In the genomic region with DNA sequence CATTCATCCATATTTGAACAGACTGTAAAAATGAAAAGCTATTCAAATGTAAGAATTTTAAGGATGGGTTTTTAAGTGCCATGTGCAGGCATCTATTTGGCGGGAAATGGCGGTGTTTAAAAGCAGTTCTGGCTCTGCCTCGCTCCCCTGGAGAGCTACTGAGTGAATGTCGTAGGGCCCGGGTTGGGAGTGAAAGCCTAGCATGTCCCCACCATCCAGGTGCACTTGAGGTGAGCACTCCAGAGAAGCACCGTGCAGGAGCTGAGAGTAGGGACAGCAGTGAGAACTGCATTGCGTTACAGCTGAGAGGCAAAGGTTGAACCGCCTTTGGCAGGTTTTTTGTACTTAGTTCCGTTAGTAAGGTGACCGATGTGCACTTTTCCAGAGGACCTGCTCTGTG, we compare ENCODE assay signal across 18 mouse cellular contexts.
DNase-seq lines count a peak whose midpoint lies in the region; TF ChIP-seq lines count a peak whose summit lies in the region.
"Had no signal": no experiment of that assay in that cellular context is flagged by ENCODE, and none has a peak within 500 bp of the region (broad histone marks: within the 10 kb centered on the region; RNA-seq: fewer than 3 reads in every experiment).

No protein-coding gene starts in this region.

- TF ChIP-seq CTCF in liver, adult 2 months (IDR thresholded peaks at IDR 0.05; ENCODE audit: low read depth, low read length), result no peak

- H3K27me3 ChIP-seq in liver, adult 2 months (ENCODE audit: control insufficient read depth, insufficient read depth, low read length), result no peaks in the 10 kb centered on the region
- H3K27me3 ChIP-seq: CH12.LX; forebrain, embryonic 13.5 days; heart, embryonic 13.5 days; hindbrain, embryonic 12.5 days; Patski had no signal

- TF ChIP-seq POLR2A in liver, adult 2 months (IDR thresholded peaks at IDR 0.05; ENCODE audit: extremely low read depth, insufficient read depth, low read length), result no peak

- H3K4me3 ChIP-seq in liver, adult 2 months (ENCODE audit: insufficient read depth, low read depth, low read length), result no peak overlapping the region
- H3K4me3 ChIP-seq: embryonic facial prominence, embryonic 10.5 days; forebrain, embryonic 13.5 days; heart, embryonic 13.5 days; hindbrain, embryonic 12.5 days had no signal

- H3K9ac ChIP-seq in liver, adult 2 months (ENCODE audit: low read depth, low read length), result no peak overlapping the region
- H3K9ac ChIP-seq: forebrain, embryonic 13.5 days; forebrain, postnatal 0 days; heart, embryonic 13.5 days; hindbrain, embryonic 12.5 days had no signal

- WGBS in liver, adult 2 months, result 54% methylated on average over 10 of the region's 10 CpGs

- peaks cover 8% of the 10 kb centered on the region for H3K4me1 ChIP-seq in liver, adult 2 months (ENCODE audit: control insufficient read depth, insufficient read depth, low read length)
- H3K4me1 ChIP-seq: forebrain, embryonic 13.5 days had no signal

- H3K36me3 ChIP-seq in liver, adult 2 months (ENCODE audit: control insufficient read depth, insufficient read depth, low read length), result no peaks in the 10 kb centered on the region; the same call in 1 of the 2 replicates

- H3K79me2 ChIP-seq in liver, adult 2 months (ENCODE audit: control insufficient read depth, insufficient read depth, low read length), result peaks cover 16% of the 10 kb centered on the region; the same call in 1 of the 2 replicates

- H3K27ac ChIP-seq in liver, adult 2 months (replicated peaks; ENCODE audit: insufficient read depth, low read depth, low read length), result no peak overlapping the region
- H3K27ac ChIP-seq: embryonic facial prominence, embryonic 10.5 days; forebrain, embryonic 13.5 days; heart, embryonic 13.5 days; hindbrain, embryonic 12.5 days had no signal

- peak; percentile 12 for DNase-seq in kidney, postnatal 10 days
- no peak for DNase-seq in kidney, adult 8-10 months
- peak; percentile 60 for DNase-seq in liver, adult 2 months (ENCODE audit: extremely low read depth, low read depth, low spot score)
- DNase-seq in liver, result no peak
- DNase-seq in testis, postnatal 10 days (ENCODE audit: low spot score), result peak; percentile 30
- DNase-seq in testis, postnatal 14 days (ENCODE audit: low spot score), result no peak
- DNase-seq: adrenal gland, adult 8-10 months; cerebellum, adult 2 months; cerebellum, postnatal 10 days; forebrain, postnatal 0 days; gastrocnemius, postnatal 14 days; heart, postnatal 36 days had no signal

Comparison
In these comparisons a context has a peak if more than half of its experiments do, and no peak if none do; other contexts are left out.
1. DNase-seq: peak in kidney, postnatal 10 days (single experiment), liver, adult 2 months (single experiment) and testis, postnatal 10 days (single experiment); none in kidney, adult 8-10 months (0 of 2), liver (single experiment) and testis, postnatal 14 days (single experiment).